Mouse (Mus musculus): ENCODE results near the gene Cdh1. TPM values are rescaled to one million over a fixed set of nuclear protein-coding genes. Genes with fewer than 3 reads are reported as not detected.
"Not testable (repeated sequence)": the region's sequence is repeated elsewhere in the genome, so short reads cannot be mapped to it uniquely, and the experiment has no call there.

Gene Cdh1
- total RNA-seq, 2 experiments from 2014 or later, result 4.1 to 8.1 TPM

DNA sequence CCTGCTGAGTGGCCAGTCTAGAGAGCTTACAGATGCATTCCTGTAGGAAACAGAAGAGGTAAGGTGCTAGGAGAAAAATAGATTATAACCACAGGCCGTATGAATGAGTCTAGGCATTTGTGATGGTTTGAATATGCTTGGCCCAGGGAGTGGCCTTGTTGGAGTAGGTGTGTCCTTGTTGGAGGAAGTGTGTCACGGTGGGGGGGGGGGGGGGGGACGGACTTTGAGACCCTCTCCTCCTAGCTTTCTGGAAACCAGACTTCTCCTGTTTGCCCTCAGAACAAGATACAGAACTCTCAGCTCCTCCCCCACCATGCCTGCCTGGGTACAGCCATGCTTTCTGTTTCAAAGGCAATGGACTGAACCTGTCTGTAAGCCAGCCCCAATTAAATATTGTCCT lies 10.7 kb upstream of the Cdh1 start:
- DNase-seq, result no peak

DNA sequence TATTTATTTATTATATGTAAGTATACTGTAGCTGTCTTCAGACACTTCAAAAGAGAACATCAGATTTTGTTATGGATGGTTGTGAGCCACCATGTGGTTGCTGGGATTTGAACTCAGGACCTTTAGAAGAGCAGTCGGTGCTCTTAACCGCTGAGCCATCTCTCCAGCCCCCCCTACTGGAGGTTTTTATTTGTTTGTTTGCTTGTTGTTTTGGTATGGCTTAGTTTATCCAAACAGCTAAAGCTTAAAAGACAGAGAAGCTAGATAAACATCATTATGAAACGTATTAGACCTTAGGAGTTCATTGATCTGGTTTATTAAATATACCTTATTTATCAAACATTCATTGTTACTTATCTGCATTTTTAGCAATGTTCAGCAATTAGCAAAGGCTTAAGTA lies 7.5 kb upstream of the Cdh1 start:
- not testable (repeated sequence) for DNase-seq

DNA sequence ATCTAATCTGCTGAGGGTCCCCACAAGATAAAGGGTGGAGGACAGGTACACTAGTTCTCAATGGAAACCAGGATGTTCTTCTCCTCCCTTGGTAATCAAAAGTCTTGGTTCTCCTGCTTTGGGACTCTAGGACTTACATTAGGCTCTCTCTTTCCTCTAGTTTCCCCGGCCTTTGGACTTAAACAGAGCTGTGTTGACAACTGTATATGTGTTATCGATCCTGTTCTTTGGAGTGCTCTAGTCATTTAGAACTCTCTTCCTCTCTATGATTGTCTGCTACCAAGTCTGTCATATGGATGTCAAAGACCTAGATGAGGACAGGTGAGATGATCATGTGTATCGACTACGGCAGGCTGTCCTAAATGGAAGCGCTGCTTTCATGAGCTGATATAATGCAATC lies 6.1 kb upstream of the Cdh1 start:
- no peak for DNase-seq

DNA sequence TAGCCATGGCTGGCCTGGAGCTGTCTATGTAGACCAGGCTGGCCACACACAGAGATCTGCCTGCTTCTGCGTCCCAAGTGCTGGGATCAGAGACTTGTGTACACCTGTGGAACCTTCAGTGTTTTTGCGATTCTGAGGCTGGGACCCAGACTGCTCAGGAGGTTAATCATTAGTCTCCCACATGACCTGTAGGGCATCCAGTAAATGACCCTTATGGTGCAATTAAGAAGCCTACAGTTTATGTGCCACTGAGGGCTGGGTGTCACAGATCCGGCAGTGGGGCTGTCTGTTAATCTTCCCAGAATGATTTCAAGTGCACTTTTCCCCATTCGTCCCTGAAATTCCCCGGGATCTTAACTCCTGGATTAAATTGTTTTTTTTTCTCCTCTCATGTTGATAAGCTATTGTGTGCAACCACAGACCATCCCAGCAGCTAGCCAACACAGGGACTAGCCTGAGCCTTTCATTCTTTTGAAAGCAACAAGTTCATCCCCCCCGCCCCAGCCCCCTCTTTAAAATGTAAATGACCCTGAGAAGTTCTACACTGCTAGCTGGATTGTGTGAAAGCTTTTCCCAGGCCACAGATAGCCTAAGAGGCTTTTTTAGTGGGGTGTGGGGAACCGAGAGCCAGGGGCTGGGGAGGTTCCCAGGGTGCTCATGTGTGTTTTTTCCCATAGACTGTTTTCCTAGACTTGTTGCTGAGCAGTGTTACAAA lies 3.7 kb upstream of the Cdh1 start:
- no peak for DNase-seq

DNA sequence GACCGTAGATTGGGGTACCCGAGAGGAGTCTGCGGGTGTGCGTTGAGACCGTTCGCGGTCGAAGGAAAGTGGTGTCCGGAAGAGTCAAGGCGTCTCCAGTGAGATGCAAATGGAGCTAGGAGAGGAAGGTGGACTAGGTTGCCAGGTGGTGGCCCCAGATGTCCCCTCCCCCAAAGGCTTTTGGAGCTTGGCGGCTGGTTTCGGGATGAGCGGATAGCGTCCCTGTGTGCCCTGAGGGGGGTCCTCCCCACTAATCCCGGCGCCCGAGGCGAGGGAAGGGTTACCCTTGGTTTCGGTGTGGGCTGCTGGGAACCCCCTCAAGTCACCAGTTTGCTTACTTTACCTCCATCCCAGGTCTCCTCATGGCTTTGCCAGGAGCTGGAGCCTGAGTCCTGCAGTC lies 782 bp downstream of the Cdh1 start:
- no peak for DNase-seq

DNA sequence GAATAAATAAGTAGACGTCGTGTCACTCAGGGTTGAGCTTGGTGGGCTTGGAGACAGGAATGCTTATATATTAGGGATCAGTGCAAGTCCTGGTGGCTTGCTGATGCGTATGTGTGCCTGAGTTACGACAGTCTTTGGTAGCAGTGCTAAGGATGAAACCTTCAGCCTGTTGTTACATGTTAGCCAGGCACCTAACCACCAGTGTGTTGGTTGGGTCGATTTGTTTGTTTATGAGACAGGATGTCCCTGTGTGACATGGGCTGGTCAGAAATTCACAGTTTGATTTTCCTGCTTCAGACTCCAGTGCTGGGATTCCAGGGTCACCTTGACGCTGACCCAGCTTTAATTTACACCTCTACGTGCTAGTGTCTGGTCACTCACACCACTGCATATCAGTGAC lies 2.5 kb downstream of the Cdh1 start:
- DNase-seq, result no peak

DNA sequence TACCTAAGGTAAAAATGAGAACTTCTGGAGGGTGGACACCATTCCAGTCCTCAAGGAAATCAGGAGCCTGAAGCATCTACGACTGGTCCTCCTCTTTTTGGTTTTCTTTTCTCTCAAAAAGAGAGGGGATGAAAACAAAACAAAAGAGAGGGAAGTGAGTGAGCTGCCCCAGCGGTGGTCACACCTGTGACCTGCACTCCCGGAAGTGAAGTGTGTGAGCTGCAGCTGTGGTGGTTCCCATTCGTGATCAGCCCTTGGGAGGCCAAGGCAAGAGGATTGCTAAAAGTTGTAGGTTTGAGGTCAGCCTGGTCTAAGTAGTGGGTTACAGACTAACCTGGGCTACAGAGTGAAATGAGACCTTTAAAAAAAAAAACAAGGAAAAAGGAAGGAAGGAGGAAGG lies 3.0 kb downstream of the Cdh1 start:
- DNase-seq, result no peak

DNA sequence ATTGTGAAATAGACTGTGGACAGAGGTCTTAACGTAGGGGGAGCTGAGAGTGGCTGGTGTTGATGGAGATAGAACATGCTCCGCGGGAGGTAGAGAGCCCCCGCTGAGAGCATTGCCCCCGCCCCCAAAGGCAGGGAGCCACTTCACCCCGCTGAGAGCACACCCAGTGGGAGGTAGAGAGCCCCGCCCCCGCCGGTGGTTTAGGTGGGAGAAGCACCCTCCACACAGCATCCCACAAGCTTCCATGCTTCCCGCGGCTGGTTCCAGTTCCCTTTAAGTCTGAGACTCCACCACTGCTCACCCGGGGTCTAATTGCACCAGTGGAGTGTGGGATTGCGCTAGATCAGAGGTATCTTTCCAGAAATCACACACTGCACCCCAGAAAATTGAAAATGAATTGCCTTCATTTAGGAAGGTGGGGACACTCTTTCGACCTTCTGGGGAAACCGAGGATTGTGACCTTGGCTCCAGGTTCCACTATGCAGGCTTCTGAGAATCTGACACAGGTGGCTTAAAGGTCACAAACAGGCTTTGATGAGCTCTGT lies 3.5 kb downstream of the Cdh1 start:
- no peak for DNase-seq

DNA sequence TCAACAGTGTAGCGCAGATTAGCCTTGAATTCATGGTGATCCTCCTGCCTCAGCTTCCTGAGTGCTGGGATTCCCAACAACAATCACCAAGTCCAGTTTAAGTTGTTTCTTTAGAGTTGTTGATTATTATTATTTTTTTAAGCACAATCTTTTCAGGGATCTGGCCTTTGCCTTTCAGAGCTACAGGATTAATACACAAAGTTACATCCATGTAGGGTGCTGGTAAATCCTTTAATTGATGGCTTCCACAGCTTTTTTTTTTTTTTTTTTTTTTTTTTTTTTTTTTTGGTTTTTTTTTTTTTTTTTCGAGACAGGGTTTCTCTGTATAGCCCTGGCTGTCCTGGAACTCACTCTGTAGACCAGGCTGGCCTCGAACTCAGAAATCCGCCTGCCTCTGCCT lies 4.6 kb downstream of the Cdh1 start:
- not testable (repeated sequence) for DNase-seq

DNA sequence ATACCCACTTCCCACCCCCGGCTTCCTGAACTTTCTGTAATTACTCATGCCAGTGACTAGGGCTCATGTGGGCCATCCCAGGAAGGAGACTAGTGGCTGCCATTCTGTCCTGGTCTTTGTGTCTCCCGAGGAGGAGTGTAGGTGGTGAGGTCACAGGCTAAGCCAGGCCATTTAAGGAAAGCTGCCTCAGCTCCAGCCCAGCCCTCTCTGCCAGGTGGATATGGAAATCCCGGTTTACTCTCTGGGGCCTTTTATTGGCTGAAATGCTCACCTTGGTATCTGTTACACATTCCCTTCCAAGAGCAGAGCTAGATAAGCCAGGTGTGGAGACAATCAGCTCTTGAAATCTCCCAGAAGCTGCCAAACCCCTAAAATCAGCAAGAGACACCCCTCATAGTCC lies 5.3 kb downstream of the Cdh1 start:
- no peak for DNase-seq

DNA sequence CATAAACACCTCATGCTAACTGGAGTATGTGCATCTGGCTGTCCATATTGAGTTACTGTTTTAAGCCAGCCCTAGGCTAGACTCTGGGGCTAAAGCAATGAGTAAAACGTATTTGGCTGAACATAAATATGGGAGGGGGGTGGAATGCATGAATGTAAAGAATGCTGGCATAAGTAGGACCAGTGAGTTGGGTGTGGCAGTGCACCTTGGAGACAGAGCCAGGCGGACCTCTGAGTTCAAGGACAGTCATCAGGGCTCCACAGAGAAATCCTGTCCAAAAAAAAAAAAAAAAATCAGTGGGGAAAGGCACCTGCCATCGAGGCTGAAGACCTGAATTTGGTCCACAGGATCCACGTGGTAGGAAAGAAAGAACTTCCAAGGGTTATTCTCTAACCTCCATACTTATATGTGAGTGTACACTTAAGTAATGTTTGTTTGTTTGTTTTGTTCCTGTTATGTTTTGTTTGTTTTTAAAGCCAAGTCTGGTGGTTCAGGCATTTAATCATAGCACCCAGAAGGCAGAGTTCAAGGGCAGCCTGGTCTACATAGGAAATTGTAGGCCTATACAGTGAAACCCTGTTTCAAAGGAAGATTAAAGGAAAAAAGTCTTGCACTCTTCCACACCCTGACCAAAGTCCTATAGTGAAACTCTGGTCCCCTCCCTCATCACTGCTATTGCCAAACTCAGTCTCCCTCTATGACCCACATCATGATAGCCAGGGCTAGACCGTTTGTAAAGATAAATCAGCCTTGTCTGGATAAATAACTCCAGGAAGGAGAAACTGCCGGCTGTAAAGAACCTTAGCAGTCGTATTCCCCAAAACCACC lies 6.1 kb downstream of the Cdh1 start:
- no peak for DNase-seq

DNA sequence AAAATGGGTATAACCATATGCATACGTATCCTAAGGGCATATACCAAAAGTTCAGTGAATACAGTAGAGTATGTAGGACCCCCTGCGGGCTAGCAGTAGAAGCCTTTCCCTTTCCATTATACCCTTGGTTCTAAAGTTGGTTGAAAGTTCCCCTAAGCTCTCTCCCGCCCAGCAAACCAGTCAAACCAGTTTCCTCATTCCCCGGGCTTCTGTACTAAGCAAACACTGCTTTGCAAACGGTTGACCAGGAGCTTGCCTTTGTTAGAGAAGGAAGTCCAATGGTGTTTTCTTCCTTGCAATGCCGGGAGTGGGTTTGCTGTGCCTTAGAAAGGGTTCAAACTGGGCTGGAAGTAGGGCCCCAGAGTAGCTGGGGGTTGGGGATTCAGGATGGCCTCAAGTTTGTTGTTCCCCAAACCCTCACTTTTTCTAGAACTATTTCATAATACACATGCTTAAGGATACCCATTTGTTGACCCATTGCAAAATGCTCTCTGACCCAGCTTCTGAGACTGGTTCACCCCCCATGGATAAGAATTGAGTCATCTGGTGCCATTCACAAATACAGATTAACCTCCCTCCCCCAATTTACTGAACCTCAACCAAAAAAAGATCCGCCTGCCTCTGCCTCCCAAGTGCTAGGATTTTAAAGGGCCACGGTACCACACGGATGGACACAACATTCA lies 7.9 kb downstream of the Cdh1 start:
- no peak for DNase-seq

DNA sequence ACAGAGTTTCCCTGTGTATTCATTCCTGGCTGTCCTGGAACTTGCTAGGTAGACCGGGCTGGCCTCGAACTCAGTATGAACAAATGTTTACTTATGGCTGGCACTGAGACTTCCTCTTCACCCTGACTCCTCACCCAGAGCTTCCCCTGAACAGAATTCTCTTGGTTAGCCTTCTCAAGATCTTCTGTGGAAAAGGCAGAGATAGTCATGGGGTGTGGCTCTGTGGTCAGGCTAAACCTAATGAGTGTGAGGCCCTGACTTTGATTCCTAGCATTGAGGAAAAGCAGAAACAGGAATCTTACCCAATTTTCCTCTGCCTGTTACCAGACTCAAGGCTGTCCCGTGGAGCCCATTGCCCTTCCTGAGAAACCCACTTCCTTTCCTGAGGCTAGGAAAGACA lies 8.9 kb downstream of the Cdh1 start:
- DNase-seq, result no peak

DNA sequence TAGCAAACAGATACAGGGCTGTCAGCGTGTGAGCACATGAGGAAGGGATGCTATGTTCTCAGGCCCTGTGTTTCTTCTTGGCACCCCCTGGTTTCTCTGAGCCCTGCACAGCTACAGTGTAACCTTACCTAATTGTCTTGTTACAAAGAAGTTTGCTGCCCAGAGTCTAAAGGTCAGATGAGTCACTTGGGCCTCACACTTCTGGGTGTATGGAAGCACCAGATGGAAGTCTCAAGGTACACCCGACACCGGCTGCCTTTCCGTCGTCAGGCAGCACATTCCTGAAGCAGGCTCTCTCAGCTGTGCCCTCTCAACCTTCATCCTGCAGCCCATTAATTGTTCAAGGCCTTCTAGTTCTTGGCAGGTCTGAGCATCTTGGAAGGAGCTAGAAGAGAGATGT lies 11.6 kb downstream of the Cdh1 start:
- no peak for DNase-seq

DNA sequence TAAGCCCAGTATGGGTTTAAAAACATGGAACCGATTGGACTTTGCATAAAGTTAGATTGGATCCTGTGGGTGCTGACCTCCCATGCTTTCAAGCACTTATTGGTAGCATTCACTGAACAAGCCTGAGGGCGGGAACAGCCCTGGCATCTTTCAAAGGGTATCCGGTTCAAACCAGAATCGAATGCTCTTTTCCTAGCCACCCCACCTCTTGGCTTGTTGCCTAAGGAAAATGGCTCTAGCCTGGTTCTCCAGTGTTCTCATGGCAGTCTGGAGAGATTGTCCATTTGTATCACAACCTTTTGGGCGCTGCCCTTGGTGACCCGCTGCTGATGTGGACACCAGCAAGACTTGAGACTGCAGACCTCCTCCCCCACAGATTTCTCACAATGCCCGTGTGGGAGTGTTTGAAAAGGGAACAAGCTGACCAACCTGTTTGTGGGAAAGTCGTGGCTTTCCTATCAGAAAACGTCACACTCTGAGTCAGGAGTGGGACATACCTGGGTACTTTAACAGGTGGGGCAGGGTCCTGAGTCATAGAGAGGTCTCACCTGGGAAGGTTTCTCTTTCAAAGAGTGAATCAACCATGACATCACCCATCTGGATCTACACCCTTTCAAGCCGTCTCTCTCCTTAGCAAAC lies 12.6 kb downstream of the Cdh1 start:
- DNase-seq, result no peak

DNA sequence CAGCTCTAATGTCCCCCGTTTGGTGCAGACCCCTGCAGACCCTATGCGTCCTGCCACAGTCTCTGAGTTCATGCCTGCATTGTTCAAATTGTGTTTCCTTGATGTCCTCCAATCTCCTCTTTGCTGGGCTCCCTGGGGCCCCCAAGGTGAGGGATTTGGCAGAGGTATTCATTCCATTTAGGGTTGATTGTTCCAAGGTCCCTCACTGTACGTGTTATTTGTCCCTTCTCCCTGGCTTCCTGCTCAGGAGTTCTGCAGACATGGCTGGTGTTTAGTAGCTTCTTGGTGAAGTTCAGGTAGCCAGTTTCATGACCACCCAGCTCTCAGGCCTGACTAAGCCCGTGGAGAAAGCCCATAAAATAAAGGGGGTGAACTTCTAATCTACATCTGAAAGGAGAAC lies 13.5 kb downstream of the Cdh1 start:
- no peak for DNase-seq

DNA sequence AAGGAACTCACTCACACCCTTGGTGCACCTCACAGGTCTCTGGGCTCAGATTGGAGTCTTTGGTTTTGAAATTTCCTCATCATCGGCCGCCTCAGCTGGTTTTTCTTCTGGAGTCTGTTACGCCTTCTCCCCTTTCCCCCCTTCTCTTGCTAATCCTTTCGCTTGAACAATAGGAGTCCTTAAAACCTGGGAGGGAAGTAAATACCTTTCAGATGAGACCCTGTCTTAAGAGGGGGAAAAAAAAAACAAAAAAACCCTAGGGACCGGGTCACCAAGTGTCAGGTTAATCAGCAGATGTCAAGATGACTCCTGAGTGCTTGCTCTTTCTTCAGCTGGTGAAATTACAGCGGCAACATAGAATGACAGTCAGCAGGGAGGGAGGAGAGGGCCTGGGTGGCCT lies 14.0 kb downstream of the Cdh1 start:
- no peak for DNase-seq

DNA sequence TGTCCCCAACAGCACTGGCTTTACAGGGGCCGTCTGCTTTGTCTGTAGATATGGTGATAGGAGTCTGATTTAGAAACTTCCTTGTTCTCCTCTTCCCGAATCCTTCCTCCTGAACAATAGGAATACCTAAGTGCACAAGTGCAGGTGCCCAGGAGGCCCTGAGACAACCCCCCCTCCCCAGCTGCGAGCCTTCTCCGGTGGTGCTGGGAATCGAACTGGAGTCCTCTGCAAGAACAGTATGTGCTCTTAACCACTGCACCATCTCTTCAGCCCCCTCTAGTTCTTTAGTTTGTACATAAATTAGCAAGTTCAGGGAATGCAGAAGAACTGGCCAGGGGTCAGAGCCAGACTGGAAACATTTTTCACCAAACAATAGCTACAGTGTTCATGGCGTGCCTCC lies 14.7 kb downstream of the Cdh1 start:
- DNase-seq, result no peak

DNA sequence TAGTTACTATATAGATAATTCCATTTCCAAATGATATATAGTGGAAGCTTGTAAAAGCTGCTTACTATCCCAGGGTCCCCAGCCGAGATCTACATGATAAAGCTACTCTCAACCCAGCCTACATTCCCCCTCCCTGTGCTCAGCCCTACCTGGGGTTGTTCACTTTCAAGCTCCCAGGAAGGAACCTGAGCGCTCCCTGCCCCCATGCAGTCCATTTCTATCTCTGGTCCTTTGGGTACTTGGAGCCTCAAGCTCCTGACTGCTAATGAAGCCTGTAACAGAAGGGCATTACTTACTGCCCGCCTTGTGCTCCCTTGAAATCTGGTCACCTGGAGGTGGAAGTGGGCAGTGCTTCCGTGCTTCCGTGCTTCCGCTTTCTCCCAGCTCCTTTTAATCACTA lies 15.2 kb downstream of the Cdh1 start:
- no peak for DNase-seq

DNA sequence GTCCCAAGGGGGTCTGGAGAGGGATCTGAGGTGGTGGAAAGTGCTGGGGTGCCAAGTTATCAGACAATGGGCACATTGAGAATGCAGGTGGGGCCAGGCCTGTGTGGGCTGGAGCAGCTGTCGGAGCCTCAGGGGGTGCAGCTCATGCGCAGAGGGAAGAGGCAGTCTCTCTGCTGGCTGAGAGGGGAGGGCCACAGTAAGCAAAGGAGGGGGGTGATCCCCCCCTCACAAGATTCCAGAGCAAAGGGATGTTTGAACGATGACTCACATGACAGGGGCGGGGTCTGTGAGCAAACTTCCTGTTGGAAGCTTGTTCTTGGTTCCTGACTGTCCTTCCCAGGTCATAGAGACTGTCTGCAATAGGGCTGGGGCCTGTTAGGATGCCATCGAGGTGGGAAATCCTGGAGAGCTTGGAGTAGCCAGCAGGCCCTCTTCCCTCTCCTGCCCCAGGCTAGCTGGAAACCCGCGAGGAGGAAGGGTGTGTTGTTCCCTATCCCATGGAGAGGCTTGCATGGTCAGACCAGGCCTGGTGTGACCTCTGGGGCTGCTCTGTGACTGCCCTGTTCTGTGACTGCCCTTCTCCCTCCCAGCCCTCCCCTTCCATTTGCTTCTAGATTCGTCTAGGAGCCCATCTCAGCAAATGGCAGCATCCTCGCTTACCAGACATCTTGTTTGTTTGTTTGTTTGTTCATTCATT lies 16.5 kb downstream of the Cdh1 start:
- peak; percentile 50 for DNase-seq

DNA sequence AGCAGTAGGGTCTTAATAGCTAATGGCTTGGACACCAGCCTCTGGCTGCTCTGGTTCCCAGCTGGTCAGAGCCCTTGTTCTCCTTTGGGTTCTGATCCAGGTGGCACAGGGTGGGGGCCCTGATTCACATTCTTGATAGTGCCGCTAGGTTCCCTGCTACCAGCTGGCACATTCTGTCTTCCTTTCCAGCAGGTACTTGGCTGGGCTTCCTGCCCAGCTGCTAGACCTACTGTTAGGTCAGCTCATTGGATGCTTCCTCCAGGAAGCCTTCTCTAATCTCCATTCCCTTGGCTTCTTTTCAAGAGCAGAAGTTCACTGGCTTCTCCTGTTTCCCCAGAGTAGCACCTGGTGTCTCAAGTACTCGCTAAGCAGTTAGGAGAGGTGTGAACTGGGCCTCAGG lies 17.3 kb downstream of the Cdh1 start:
- DNase-seq, result no peak

DNA sequence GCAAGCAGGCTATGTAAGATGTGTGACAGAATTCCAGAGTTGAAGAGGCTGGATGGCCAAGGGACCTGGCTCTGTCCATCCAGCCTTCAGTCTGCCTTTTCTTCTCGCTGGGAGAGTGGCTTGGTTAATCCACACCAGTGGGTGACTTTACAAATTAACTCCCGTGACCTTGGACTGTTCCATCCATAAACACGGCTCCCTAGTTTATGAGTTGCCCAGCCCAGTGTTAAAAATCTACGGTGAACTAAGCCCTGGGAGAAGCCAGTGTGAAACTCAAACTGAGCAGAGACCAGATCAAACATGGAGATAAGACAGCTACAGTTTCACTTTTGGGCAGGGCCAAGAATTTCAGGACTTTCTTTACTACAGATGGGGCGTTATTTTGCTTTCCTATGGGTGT lies 19.9 kb downstream of the Cdh1 start:
- DNase-seq, result no peak

Measured in adrenal gland, postnatal 10 days (tissue).